Mouse (Mus musculus) Patski (cell line): ENCODE data around the gene Pax8. TPM values are rescaled to one million over a fixed set of nuclear protein-coding genes. Genes with fewer than 3 reads are reported as not detected.

Experiments used
- ATAC-seq: fragments of 100-300 bp; one replicate; pipeline ENCODE4 v1.8.0; 2021
- CTCF ChIA-PET: fragments of 350-600 bp; sonication (Branson Sonifier 250); formaldehyde crosslinking; loops from one replicate; lab custom pipeline; 2022; ENCODE audit warnings: inconsistent platforms; lab: Charles Lee
- POLR2A ChIA-PET: fragments of 350-600 bp; sonication (Branson Sonifier 250); formaldehyde crosslinking; loops from one replicate; lab custom pipeline; 2022; ENCODE audit warnings: antibody characterized with exemption, inconsistent platforms; lab: Charles Lee
- DNase-seq: peaks from one replicate; pipeline ENCODE4 v3.0.0-alpha.2; 2011; ENCODE audit warnings: low read depth, low spot score
- H3K27me3 ChIP-seq: fragments of 371-371 bp; one replicate; pipeline ENCODE4 v1.5.1; 2021
- CTCF ChIP-seq: fragments of 100-300 bp; IDR thresholded peaks from one replicate; pipeline ENCODE4 v1.5.1; 2021
- in situ Hi-C: fragments of 300-500 bp; cut with MboI; formaldehyde crosslinking; loops from 3 replicates; pipeline ENCODE4 v1.11.1; 2018; ENCODE audit warnings: low pct_unique_long_range_greater_than_20kb, mixed read lengths
- polyA plus RNA-seq: library from polyadenylated mRNA; unstranded; gene quantifications from one replicate; pipeline ENCODE4 v1.2.3, GENCODE M21; 2021

Gene Pax8
- polyA plus RNA-seq, 1 experiment from 2014 or later: 219 TPM

DNA sequence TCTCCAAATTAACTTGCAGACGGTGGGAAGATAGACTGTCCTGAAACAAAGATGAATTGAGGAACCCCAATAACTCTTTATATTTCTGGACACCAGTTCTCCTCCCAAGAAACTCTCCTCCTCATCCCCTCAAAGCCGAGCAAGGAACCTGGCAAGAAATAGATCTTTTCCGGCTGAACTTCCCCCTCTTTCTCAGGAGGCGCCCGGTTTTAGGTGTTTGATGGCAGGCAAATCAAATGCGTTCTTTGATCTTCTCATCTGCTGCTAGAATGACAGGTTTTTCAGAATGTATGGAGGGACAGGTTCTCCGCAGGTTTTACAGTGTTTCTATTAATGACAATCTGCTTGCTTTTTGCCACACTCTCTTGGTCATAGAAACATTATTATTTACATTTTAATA, 3.3 kb downstream of the Pax8 start:
- no peak for DNase-seq
- TF ChIP-seq CTCF: no peak
- POLR2A ChIA-PET: interaction anchor here (1.3 to 4.8 kb wide), 6 partner anchors 9 to 96 kb away, joined by 3 to 32 read pairs (median 26); no protein-coding TSS in a partner anchor
- CTCF ChIA-PET: interaction anchor here (1.1 to 1.8 kb wide), 3 partner anchors 9 to 90 kb away, joined by 3 to 5 read pairs (median 3); no protein-coding TSS in a partner anchor
- in situ Hi-C loops: loop anchor here (5.0 to 25.0 kb wide), 4 partner anchors 57 to 1310 kb away; partner anchors contain the start of genes Mastl and Yme1l1
- no peaks in the 10 kb centered on the region for H3K27me3 ChIP-seq
- no peak for ATAC-seq

GRCm38 (mm10) chr2:24469102-24469501, 6.3 kb downstream of the Pax8 start:
- ChIA-PET POLR2A (interaction anchor here (0.6 to 2.6 kb wide), 8 partner anchors 9 to 55 kb away, joined by 3 to 12 read pairs (median 6); no protein-coding TSS in a partner anchor), CTCF (interaction anchor here (0.9 to 4.0 kb wide), 7 partner anchors 9 to 100 kb away, joined by 3 to 17 read pairs (median 5); no protein-coding TSS in a partner anchor)
- DNase-seq: no peak
- in situ Hi-C loops: loop anchor here (25.0 kb wide), 1 partner anchor 1307 kb away; the partner anchor contains the start of genes Mastl and Yme1l1
- no peak for ATAC-seq
- H3K27me3 ChIP-seq: no peaks in the 10 kb centered on the region
- no peak for TF ChIP-seq CTCF

GRCm38 (mm10) chr2:24468430-24468829, 7.0 kb downstream of the Pax8 start:
- in situ Hi-C loops: loop anchor here (25.0 kb wide), 1 partner anchor 1306 kb away; the partner anchor contains the start of genes Mastl and Yme1l1
- DNase-seq: no peak
- H3K27me3 ChIP-seq: no peaks in the 10 kb centered on the region
- peak; percentile 3 for ATAC-seq
- ChIA-PET POLR2A (interaction anchor here (0.6 to 2.6 kb wide), 8 partner anchors 10 to 55 kb away, joined by 3 to 10 read pairs (median 6); no protein-coding TSS in a partner anchor), CTCF (interaction anchor here (0.9 to 4.0 kb wide), 6 partner anchors 9 to 100 kb away, joined by 3 to 17 read pairs (median 6); no protein-coding TSS in a partner anchor)
- TF ChIP-seq CTCF: no peak

GRCm38 (mm10) chr2:24467156-24467555, 8.2 kb downstream of the Pax8 start:
- ChIA-PET CTCF (interaction anchor here (0.8 to 4.0 kb wide), 7 partner anchors 8 to 102 kb away, joined by 3 to 17 read pairs (median 3); no protein-coding TSS in a partner anchor), POLR2A (interaction anchor here (0.5 to 2.6 kb wide), 8 partner anchors 8 to 59 kb away, joined by 3 to 10 read pairs (median 4); partner anchors contain the start of gene Pax8)
- no peaks in the 10 kb centered on the region for H3K27me3 ChIP-seq
- no peak for TF ChIP-seq CTCF
- in situ Hi-C loops: loop anchor here (25.0 kb wide), 1 partner anchor 1305 kb away; the partner anchor contains the start of genes Mastl and Yme1l1
- ATAC-seq (no peak), DNase-seq (no peak)

GRCm38 (mm10) chr2:24460808-24461127, 14.6 kb downstream of the Pax8 start:
- DNase-seq (no peak), ATAC-seq (peak; percentile 41)
- TF ChIP-seq CTCF: no peak
- in situ Hi-C loops: loop anchor here (25.0 kb wide), 1 partner anchor 1298 kb away; the partner anchor contains the start of genes Mastl and Yme1l1
- H3K27me3 ChIP-seq: no peaks in the 10 kb centered on the region
- CTCF ChIA-PET: interaction anchor here (1.9 to 2.4 kb wide), 2 partner anchors 11 to 103 kb away, joined by 6 to 7 read pairs; no protein-coding TSS in a partner anchor
- POLR2A ChIA-PET: interaction anchor here (0.7 to 1.1 kb wide), 2 partner anchors 14 to 102 kb away, joined by 3 to 4 read pairs; partner anchors contain the start of gene Pax8

DNA sequence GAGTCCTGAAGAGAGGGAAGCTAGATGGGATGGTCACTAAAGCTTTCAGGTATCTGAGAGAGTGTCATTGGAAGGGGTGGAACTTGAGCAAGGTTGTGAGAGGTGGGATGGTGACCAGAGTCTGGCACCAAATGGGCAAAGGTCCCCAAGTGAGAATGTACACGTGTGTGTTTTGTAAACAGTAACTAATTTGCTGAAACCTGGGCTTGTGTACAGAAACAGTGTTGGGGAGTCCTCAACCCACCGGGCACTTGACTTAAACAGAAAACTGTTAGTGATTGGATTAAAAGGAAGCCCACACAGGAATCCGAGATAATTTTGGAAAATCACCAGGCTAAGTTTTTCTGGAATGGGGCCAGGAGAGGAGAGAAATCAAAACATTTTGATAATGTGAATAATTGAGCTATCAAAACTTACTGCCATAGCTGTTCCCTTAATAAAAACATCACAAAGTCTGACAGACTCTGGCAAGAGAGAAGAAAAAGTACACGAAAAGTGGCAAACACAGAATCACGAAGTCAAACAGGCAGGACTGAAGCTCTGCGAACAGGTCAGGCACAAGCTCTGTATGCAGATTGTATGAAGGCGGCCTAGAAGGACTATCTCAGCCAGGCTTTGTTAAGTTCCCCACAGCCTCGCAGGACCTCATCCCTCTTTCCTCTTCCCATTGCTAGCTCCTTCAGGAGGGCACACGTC, 15.1 kb downstream of the Pax8 start:
- no peak for DNase-seq

GRCm38 (mm10) chr2:24456841-24457240, 18.6 kb downstream of the Pax8 start:
- no peaks in the 10 kb centered on the region for H3K27me3 ChIP-seq
- POLR2A ChIA-PET: interaction anchor here (1.8 to 5.8 kb wide), 3 partner anchors 11 to 18 kb away, joined by 6 to 32 read pairs (median 12); partner anchors contain the start of gene Pax8
- CTCF ChIA-PET: interaction anchor here (0.8 kb wide), 1 partner anchor 17 kb away, joined by 3 read pairs; no protein-coding TSS in a partner anchor
- no peak for TF ChIP-seq CTCF
- DNase-seq (no peak), ATAC-seq (no peak)
- in situ Hi-C loops: loop anchor here (25.0 kb wide), 1 partner anchor 1295 kb away; the partner anchor contains the start of genes Mastl and Yme1l1

More for the DNA sequence above, 15.1 kb downstream of the Pax8 start:
- in situ Hi-C loops: loop anchor here (25.0 kb wide), 1 partner anchor 1298 kb away; the partner anchor contains the start of genes Mastl and Yme1l1
- H3K27me3 ChIP-seq: no peaks in the 10 kb centered on the region
- TF ChIP-seq CTCF: no peak
- POLR2A ChIA-PET: interaction anchor here (0.7 to 1.4 kb wide), 4 partner anchors 15 to 103 kb away, joined by 3 to 10 read pairs (median 4); partner anchors contain the start of gene Pax8
- peak; percentile 20 for ATAC-seq
- CTCF ChIA-PET: interaction anchor here (1.9 to 2.4 kb wide), 2 partner anchors 10 to 103 kb away, joined by 6 to 7 read pairs; no protein-coding TSS in a partner anchor

GRCm38 (mm10) chr2:24455057-24455855, 20.1 kb downstream of the Pax8 start:
- no peak for TF ChIP-seq CTCF
- ChIA-PET POLR2A (interaction anchor here (0.7 to 5.8 kb wide), 8 partner anchors 9 to 156 kb away, joined by 3 to 32 read pairs (median 6); partner anchors contain the start of gene Pax8), CTCF (interaction anchor here (0.9 to 1.4 kb wide), 6 partner anchors 9 to 114 kb away, joined by 3 to 6 read pairs (median 4); no protein-coding TSS in a partner anchor)
- in situ Hi-C loops: loop anchor here (25.0 kb wide), 1 partner anchor 1293 kb away; the partner anchor contains the start of genes Mastl and Yme1l1
- no peaks in the 10 kb centered on the region for H3K27me3 ChIP-seq
- DNase-seq (no peak), ATAC-seq (no peak)
